Mouse (Mus musculus) v-Abl transformed pro-B cells (cell line): ENCODE measurements around the gene Tenm4.

Source experiments
- in situ Hi-C, 2 experiments: fragments of 400-800 bp; cut with MboI; formaldehyde crosslinking; loops; one replicate each; pipeline ENCODE4 v1.15.1; 2025; ENCODE audit not compliant: unreplicated experiment in 2 of 2

The Tenm4 gene

GRCm38 (mm10) chr7:96505538-96505937 lies 334.5 kb downstream of the Tenm4 start:
- in situ Hi-C loops: loop anchor here in 1 of 2 experiments (25.0 kb wide), 3 partner anchors 257 to 1018 kb away; no protein-coding TSS in a partner anchor

DNA sequence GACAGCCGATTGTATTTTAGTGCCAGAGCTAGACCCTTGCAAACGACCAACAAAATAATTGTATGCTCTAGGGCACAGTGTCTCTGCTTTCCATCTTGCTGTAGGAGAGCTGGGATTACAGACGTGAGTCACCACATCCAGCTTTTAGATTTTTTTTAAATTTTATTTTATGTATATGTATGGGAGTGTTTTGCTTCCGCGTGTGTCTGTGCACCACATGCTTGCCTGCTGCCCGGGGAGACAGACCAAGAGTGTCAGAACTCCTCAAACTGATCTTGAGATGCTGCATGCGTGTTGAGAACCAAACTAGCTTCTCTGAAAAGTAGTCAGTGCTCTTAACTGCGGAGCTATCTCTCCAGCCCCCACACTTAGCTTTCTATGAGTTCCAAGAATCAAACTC lies 336.0 kb downstream of the Tenm4 start:
- in situ Hi-C loops: loop anchor here in 1 of 2 experiments (25.0 kb wide), 3 partner anchors 255 to 1020 kb away; no protein-coding TSS in a partner anchor

GRCm38 (mm10) chr7:96510396-96510795 lies 339.4 kb downstream of the Tenm4 start:
- in situ Hi-C loops: loop anchor here (10.0 to 25.0 kb wide), 4 partner anchors 252 to 1023 kb away; no protein-coding TSS in a partner anchor

GRCm38 (mm10) chr7:96511018-96511609 lies 340.1 kb downstream of the Tenm4 start:
- in situ Hi-C loops: loop anchor here (10.0 to 25.0 kb wide), 4 partner anchors 251 to 1024 kb away; no protein-coding TSS in a partner anchor

- in situ Hi-C loops: loop anchor here (10.0 to 25.0 kb wide), 4 partner anchors 250 to 1025 kb away; no protein-coding TSS in a partner anchor
These were observed 341.0 kb downstream of the Tenm4 start for GRCm38 (mm10) chr7:96511953-96512511.

DNA sequence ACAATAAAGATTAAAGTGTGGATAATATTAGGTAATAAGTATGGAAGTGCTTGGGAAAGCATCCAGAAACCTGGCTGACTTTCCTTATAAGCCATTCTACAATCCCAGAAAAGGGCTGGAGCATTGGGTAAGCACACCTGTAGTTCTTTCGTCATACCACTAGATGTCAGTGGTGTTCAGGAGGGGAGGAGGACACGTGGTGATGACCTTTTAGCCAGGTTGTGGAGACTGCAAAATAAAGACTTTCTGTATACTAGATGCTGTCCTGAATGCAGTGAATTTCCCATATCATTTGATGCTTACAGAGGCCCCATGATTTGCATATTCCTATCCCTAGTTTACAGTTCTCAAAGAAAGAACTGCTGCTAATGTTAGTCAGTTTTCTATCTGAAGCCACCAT lies 348.2 kb downstream of the Tenm4 start:
- in situ Hi-C loops: loop anchor here (5.0 to 25.0 kb wide), 6 partner anchors 243 to 1032 kb away; no protein-coding TSS in a partner anchor

GRCm38 (mm10) chr7:96521956-96522355 lies 350.9 kb downstream of the Tenm4 start:
- in situ Hi-C loops: loop anchor here (5.0 to 25.0 kb wide), 4 partner anchors 240 to 1035 kb away; no protein-coding TSS in a partner anchor

DNA sequence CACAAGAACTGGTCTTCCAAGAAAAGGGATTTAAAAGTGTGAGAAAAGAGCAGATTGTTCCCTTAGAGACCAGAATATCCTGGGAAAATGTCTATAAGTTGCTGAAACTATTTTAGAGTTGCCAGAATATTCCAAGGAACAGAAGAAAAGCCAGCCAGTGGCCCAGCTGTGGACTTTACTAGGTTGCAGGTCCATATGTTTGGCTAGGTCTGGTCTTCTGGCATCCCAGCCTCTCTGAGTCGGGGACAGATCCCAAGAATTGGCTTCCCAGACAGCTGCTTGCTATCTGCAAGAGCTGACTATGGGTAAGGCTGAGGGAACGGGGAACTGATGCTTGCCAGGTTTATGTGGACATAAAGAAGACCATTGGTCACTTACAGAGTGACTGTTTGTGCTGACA lies 352.6 kb downstream of the Tenm4 start:
- in situ Hi-C loops: loop anchor here (5.0 to 25.0 kb wide), 4 partner anchors 239 to 1036 kb away; no protein-coding TSS in a partner anchor

GRCm38 (mm10) chr7:96524486-96525205 lies 353.6 kb downstream of the Tenm4 start:
- in situ Hi-C loops: loop anchor here (5.0 to 25.0 kb wide), 5 partner anchors 238 to 1037 kb away; no protein-coding TSS in a partner anchor

GRCm38 (mm10) chr7:96525344-96525743 lies 354.3 kb downstream of the Tenm4 start:
- in situ Hi-C loops: loop anchor here in 1 of 2 experiments (5.0 kb wide), 1 partner anchor 242 kb away; no protein-coding TSS in a partner anchor

DNA sequence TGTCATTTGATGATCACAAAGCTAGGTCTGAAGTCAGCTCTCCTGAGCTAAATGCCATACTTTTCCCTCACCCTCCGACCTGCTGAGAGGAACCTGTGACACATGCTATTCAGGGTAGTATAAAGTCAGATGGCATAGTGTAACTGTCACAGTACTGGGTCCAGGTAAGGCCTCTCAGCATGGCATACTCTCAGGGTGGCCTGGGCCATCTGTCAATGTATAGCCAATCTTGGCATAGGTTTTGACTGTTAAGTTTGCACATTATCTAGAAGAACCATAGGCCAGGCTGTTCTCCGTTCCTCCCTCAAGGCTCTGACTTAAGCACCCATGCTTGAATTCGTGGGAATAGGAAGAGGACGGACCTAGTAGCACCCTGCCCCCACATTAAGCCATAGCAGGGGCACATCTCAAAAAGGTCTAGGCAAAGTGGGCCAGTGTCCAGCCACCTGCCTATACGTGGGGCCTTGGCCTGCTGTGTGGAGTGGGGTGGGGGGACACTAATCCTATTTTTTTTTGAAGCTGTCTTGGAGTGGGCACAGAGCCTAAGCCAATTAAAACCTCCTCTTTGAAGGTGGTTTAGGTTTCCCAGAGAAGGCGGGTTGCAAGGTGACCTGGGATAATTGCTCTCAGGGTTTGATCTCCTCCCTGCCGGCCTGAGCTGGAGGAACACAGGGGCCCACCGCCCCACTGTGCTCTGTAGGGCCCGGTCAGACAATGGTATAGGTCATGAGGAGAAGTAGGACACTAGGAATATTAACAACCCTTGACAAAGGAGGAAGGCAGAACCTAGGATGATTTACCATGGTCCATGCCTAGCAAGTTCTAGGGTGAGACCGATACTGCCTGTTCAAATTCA lies 359.8 kb downstream of the Tenm4 start:
- in situ Hi-C loops: no loop called here

DNA sequence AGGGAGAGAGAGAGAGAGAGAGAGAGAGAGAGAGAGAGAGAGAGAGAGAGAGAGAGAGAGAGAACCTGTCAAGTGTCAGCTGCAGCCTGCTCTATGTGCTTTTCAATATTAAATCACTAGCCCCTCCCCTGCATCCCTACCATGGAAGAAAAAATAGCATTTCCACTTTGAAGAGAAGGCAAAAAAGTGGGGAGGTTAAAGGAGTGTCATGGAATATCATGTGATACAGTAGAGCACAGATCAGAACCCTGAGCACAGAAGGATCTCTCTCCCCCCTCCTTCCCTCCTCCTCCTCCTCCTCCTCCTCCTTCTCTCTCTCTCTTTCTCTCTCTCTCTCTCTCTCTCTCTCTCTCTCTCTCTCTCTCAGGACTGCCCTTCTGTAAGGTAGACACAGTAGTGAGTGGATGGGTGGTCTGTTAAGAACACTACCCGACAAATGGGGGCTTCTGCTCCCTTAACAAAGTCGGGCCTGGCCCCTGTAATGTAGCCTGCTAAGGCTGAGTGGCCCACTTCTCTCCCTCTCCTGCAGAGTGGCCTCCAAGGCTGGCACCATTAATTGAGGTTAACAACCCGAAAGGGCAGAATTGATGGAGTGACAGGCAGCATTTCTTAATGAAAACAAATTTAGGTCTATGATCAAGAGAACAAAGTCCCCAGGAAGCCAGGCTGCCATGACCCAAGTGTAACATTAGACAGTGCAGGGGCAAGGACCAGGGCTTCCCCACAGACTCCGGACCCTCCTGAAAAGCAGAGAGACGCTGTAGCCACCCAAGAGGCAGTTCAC lies 361.1 kb downstream of the Tenm4 start:
- in situ Hi-C loops: no loop called here

DNA sequence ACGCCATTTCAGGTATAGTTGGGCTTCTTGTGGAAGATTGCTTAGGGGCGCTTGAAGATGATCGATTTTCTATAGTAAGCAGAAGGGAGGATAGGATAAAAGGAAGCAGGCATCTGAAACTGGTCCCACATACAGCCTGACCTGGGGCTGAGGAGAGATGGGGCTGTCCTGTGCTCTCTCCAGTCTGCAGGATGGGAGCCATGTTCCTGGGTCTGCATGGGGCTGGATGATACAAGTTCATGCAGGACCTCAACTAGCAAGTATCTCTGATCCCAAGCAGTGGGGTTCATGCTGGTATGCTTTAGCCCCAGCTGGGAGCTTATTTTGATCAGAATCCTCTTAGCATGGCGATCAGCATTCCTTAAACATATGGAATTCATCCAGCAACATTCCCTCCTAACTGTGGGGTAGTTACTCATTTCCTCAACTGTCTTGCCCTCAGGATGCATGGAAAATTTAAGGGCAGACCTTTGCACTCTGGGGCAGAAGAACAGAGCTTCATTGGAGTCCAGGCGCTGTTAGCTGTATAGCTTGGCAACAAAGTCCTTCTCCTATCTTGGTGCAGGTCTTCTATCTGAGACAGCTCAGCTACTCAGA lies 361.9 kb downstream of the Tenm4 start:
- in situ Hi-C loops: no loop called here

GRCm38 (mm10) chr7:96536313-96536880 lies 365.4 kb downstream of the Tenm4 start:
- in situ Hi-C loops: no loop called here

- in situ Hi-C loops: no loop called here
These were observed 368.4 kb downstream of the Tenm4 start for GRCm38 (mm10) chr7:96539248-96540034.

DNA sequence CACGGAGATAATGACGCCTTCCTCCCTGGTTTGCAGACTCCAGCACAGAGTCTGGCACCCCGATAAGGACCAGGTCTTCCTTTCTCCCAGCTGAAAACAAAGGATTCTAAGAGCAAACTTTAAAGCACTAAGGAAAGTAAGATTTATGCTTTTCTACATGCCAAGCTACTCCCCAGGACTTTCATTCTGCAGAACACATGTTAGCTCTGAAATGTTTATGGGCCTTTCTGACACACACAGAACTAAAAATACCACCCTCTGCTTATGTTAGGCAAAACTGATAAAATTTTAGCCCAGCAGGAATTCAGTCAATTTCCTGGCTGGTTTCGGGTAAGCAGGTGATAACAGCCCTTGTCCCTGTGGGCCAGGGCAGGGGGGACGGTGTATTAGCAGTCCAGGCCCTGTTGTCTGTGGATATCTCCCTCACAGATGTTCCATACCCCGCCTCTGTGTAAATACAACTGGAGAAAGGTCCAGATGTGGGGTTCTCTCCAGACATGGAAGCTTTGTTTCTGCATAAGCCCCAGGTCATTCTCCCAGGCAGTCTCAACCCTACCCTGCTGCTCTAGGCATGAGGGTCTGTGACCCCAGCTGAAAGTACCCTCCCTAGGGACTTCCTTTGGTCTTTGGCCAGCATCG lies 369.5 kb downstream of the Tenm4 start:
- in situ Hi-C loops: no loop called here

DNA sequence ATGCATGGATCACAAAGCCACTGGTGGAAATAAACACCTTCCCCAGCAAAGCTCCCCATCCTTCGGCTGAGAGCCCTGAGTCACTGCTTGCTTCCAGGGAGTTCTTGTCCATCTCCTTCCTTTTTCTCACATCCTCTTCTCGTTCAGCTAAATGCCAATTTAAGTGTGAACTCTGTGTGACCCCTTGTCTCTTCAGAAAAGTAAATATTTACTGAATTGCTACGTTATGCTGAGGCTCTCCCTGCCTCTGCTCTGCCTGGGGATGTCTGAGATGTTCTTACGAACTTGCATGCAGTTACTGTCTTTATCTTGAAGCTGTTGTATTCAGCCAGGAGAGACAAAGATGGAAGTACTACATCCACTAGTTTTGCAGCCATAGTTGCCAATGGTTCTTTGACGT lies 374.9 kb downstream of the Tenm4 start:
- in situ Hi-C loops: no loop called here
